Mouse (Mus musculus): ENCODE results near the gene Ndufs2. TPM values are rescaled to one million over a fixed set of nuclear protein-coding genes. Genes with fewer than 3 reads are reported as not detected.

Gene Ndufs2
- polyA plus RNA-seq, 1 experiment from 2014 or later = 260 TPM

Other genes with a start within 250 kb of the Ndufs2 start
- gene Fcgr4, start 232.5 kb downstream of the Ndufs2 start, polyA plus RNA-seq (2014; fragmentation: Nextera tagmentation; extraction: Ambion mirVana) = 0.41 and 0.50 TPM in 2 replicates
- 8.3 and 11.5 TPM in 2 replicates for gene Fcgr3, start 186.5 kb downstream of the Ndufs2 start, polyA plus RNA-seq (2014; fragmentation: Nextera tagmentation; extraction: Ambion mirVana)
- 7.2 and 8.8 TPM in 2 replicates for gene Cfap126, start 137.5 kb downstream of the Ndufs2 start, polyA plus RNA-seq (2014; fragmentation: Nextera tagmentation; extraction: Ambion mirVana)
- 301 and 310 TPM in 2 replicates for gene Sdhc, start 100.8 kb downstream of the Ndufs2 start, polyA plus RNA-seq (2014; fragmentation: Nextera tagmentation; extraction: Ambion mirVana)
- 0.09 and 0.22 TPM in 2 replicates for gene Mpz, start 100.7 kb downstream of the Ndufs2 start, polyA plus RNA-seq (2014; fragmentation: Nextera tagmentation; extraction: Ambion mirVana)
- gene Pcp4l1, start 55.1 kb downstream of the Ndufs2 start, polyA plus RNA-seq (2014; fragmentation: Nextera tagmentation; extraction: Ambion mirVana) = 9.7 and 10.2 TPM in 2 replicates
- gene Nr1i3, start 37.4 kb downstream of the Ndufs2 start, polyA plus RNA-seq (2014; fragmentation: Nextera tagmentation; extraction: Ambion mirVana) = 0.13 and 0.36 TPM in 2 replicates
- 45.0 and 49.2 TPM in 2 replicates for gene Tomm40l, start 28.9 kb downstream of the Ndufs2 start, polyA plus RNA-seq (2014; fragmentation: Nextera tagmentation; extraction: Ambion mirVana)
- gene Apoa2, start 26.3 kb downstream of the Ndufs2 start, polyA plus RNA-seq (2014; fragmentation: Nextera tagmentation; extraction: Ambion mirVana) = 0.88 and 1.9 TPM in 2 replicates
- gene Fcer1g, start 17.0 kb downstream of the Ndufs2 start, polyA plus RNA-seq (2014; fragmentation: Nextera tagmentation; extraction: Ambion mirVana) = 25.1 and 31.5 TPM in 2 replicates
- gene Adamts4, start 967 bp downstream of the Ndufs2 start, polyA plus RNA-seq (2014; fragmentation: Nextera tagmentation; extraction: Ambion mirVana) = 2.5 and 3.9 TPM in 2 replicates
- gene B4galt3, start 18.9 kb upstream of the Ndufs2 start, polyA plus RNA-seq (2014; fragmentation: Nextera tagmentation; extraction: Ambion mirVana) = 74.9 and 94.2 TPM in 2 replicates
- 41.4 and 46.0 TPM in 2 replicates for gene Ppox, start 29.8 kb upstream of the Ndufs2 start, polyA plus RNA-seq (2014; fragmentation: Nextera tagmentation; extraction: Ambion mirVana)
- gene Usp21, start 36.6 kb upstream of the Ndufs2 start, polyA plus RNA-seq (2014; fragmentation: Nextera tagmentation; extraction: Ambion mirVana) = 89.9 and 104 TPM in 2 replicates
- 119 and 127 TPM in 2 replicates for gene Ufc1, start 43.6 kb upstream of the Ndufs2 start, polyA plus RNA-seq (2014; fragmentation: Nextera tagmentation; extraction: Ambion mirVana)
- gene Dedd, start 77.8 kb upstream of the Ndufs2 start, polyA plus RNA-seq (2014; fragmentation: Nextera tagmentation; extraction: Ambion mirVana) = 53.9 and 60.5 TPM in 2 replicates
- 45.9 and 46.0 TPM in 2 replicates for gene Nit1, start 94.3 kb upstream of the Ndufs2 start, polyA plus RNA-seq (2014; fragmentation: Nextera tagmentation; extraction: Ambion mirVana)
- gene Pfdn2, start 94.3 kb upstream of the Ndufs2 start, polyA plus RNA-seq (2014; fragmentation: Nextera tagmentation; extraction: Ambion mirVana) = 78.3 and 82.6 TPM in 2 replicates
- 3.0 and 5.2 TPM in 2 replicates for gene Klhdc9, start 109.4 kb upstream of the Ndufs2 start, polyA plus RNA-seq (2014; fragmentation: Nextera tagmentation; extraction: Ambion mirVana)
- gene Nectin4, start 118.7 kb upstream of the Ndufs2 start, polyA plus RNA-seq (2014; fragmentation: Nextera tagmentation; extraction: Ambion mirVana) = 0.11 and 0.32 TPM in 2 replicates
- gene Arhgap30, start 137.6 kb upstream of the Ndufs2 start, polyA plus RNA-seq (2014; fragmentation: Nextera tagmentation; extraction: Ambion mirVana) = 0.28 and 0.39 TPM in 2 replicates
- gene Usf1, start 159.9 kb upstream of the Ndufs2 start, polyA plus RNA-seq (2014; fragmentation: Nextera tagmentation; extraction: Ambion mirVana) = 212 and 263 TPM in 2 replicates
- 4.5 and 4.8 TPM in 2 replicates for gene Tstd1, start 167.5 kb upstream of the Ndufs2 start, polyA plus RNA-seq (2014; fragmentation: Nextera tagmentation; extraction: Ambion mirVana)
- 3.0 and 6.9 TPM in 2 replicates for gene F11r, start 186.1 kb upstream of the Ndufs2 start, polyA plus RNA-seq (2014; fragmentation: Nextera tagmentation; extraction: Ambion mirVana)